Comparison of ENCODE assay signal across 9 mouse cellular contexts in the genomic region with DNA sequence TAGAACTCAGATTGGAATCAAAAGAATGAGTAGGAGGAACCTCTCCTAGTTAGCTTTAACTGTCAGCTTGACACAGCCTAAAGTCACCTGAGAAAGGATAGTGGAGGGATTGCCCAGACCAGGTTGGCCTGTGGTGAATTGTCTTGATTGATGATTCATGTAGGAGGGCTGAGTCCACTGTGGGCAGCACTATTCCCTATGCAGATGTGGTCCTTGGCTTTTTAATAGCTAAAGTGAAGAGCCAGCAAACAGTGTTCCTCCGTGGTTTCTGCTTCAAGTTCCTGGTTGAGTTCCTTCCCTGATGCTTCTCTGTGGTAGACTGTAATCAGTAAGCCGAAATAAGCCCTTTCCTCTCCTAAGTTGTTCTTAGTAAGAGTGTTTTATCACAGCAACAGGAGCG.
"Had no signal": no experiment of that assay in that cellular context is flagged by ENCODE, and none has a peak within 500 bp of the region (broad histone marks: within the 10 kb centered on the region; RNA-seq: fewer than 3 reads in every experiment).

No protein-coding gene starts in this region.

- H3K9ac ChIP-seq: neural tube, embryonic 13.5 days; neural tube, embryonic 15.5 days; stomach, embryonic 15.5 days had no signal

- H3K4me1 ChIP-seq: neural tube, embryonic 15.5 days; stomach, embryonic 15.5 days had no signal

- H3K9me3 ChIP-seq: neural tube, embryonic 13.5 days; neural tube, embryonic 15.5 days; stomach, embryonic 15.5 days had no signal

- DNase-seq: retina, postnatal 1 day; right cerebral cortex, adult 18-20 months; right cerebral cortex, postnatal 14 days; right cerebral cortex, postnatal 25 days; right cerebral cortex, postnatal 4 days had no signal

- H3K36me3 ChIP-seq: stomach, embryonic 15.5 days had no signal

- H3K27me3 ChIP-seq: neural tube, embryonic 13.5 days; neural tube, embryonic 15.5 days; stomach, embryonic 15.5 days had no signal

- H3K4me3 ChIP-seq: neural tube, embryonic 13.5 days; neural tube, embryonic 15.5 days; stomach, embryonic 15.5 days had no signal

- H3K27ac ChIP-seq: neural tube, embryonic 13.5 days; neural tube, embryonic 15.5 days; stomach, embryonic 15.5 days; stomach, postnatal 0 days had no signal

- H3K4me2 ChIP-seq: neural tube, embryonic 13.5 days; neural tube, embryonic 15.5 days; stomach, embryonic 15.5 days had no signal
